Mouse (Mus musculus): ENCODE results near the gene Efcab11. TPM values are rescaled to one million over a fixed set of nuclear protein-coding genes. Genes with fewer than 3 reads are reported as not detected.
A peak's percentile ranks its signal among the peaks of the same experiment; 100 is the strongest.

The Efcab11 gene
- total RNA-seq (2014; rRNA removed) (4.7 and 4.8 TPM in 2 replicates), polyA plus RNA-seq (2015; fragmentation: Nextera tagmentation; extraction: Ambion mirVana) (4.3 and 5.5 TPM in 2 replicates)

DNA sequence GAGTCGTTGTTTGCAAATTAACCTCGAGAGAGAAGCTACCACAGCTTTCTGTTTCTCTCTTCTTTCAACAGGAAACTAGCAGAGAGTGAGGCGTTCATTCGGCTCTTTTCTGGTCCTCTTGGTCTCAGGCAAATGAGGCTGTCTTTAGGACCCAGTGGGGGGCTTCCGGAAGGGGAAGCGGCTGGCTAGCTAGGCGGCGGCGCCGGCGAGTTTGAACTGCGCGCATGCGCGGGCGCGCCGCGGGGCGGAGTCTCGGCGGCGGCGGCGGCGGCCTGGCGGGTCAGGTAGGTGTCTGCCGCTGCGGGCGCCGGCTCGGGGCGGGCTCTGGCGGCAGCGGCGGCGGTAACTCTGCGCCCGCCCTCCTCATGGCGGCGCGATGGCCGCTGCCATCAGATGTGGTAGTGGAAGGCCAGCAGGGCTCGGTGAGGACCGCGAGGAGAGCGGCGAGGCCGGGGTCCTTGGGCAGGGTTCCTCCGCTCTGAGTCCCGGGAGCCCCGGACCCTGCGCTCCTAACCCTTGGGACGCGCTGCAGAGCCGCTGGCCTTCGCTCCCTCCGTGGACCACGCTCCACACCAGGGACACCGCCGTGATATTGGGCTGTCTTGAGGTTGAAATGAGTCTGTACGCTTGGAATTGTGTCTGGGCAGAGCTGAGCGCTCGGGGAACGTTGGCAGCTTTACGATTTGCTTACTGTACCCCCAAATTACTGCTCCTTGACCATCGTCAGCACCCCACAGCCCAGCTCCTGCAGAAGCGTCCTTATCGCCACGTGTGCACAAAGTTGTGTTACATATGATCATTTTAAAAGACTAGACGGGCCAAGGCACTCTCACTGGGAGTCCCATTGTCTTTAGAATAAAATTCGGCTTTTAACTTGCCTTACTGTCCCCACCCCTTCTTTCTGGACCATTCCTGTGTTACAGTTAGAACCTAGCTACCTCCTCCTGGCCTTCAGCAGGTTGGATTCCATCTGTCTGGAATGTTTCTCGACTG lies at the start of gene Efcab11, which contains the start of gene Tdp1:
Gene Efcab11 (minus strand): TSS at position 171 of the 993 bp plus-strand sequence.
Gene Tdp1 (plus strand): TSS at position 249 of the 993 bp plus-strand sequence.
- ATAC-seq (peak; percentile 84), DNase-seq (ENCODE audit: low spot score) (peak; percentile 99)
- Histone ChIP-seq H3K4me2 (ENCODE audit: low read depth, low read length) (peak within 1 kb of the TSS; percentile 93), H3K27ac (peak within 1 kb of the TSS; percentile 78), H3K4me1 (ENCODE audit: insufficient read depth, low read length) (peaks cover 7% of the 10 kb centered on the region; the same call in 1 of the 2 replicates), H3K9ac (replicated peaks; ENCODE audit: low read length) (peak within 1 kb of the TSS; percentile 81), H3K36me3 (ENCODE audit: insufficient read depth, low read length) (no peaks in the 10 kb centered on the region), H3K9me3 (ENCODE audit: low read length) (no peaks in the 10 kb centered on the region), H3K27me3 (ENCODE audit: insufficient read depth, low read length) (no peaks in the 10 kb centered on the region), H3K4me3 (ENCODE audit: low read length) (peak within 1 kb of the TSS; percentile 81)
- TF ChIP-seq CTCF (IDR thresholded peaks at IDR 0.05; ENCODE audit: low read depth): no peak; the same call in 1 of the 2 replicates
- WGBS: under 1% methylated on average over 73 of the region's 73 CpGs

GRCm38 (mm10) chr12:99933630-99934029 lies 49.4 kb upstream of the Efcab11 start:
- ATAC-seq (no peak), DNase-seq (ENCODE audit: low spot score) (no peak)
- H3K9ac ChIP-seq (replicated peaks; ENCODE audit: low read length): no peak overlapping the region
- no peak overlapping the region for H3K27ac ChIP-seq
- TF ChIP-seq CTCF (IDR thresholded peaks at IDR 0.05; ENCODE audit: low read depth): no peak
- H3K4me1 ChIP-seq (ENCODE audit: insufficient read depth, low read length): no peaks in the 10 kb centered on the region
- WGBS: 92% methylated on average over 3 of the region's 3 CpGs
- H3K4me2 ChIP-seq (ENCODE audit: low read depth, low read length): no peak overlapping the region
- no peaks in the 10 kb centered on the region for H3K9me3 ChIP-seq (ENCODE audit: low read length)
- H3K4me3 ChIP-seq (ENCODE audit: low read length): no peak overlapping the region
- H3K36me3 ChIP-seq (ENCODE audit: insufficient read depth, low read length): peaks cover 11% of the 10 kb centered on the region
- no peaks in the 10 kb centered on the region for H3K27me3 ChIP-seq (ENCODE audit: insufficient read depth, low read length)

- no peak for TF ChIP-seq CTCF (IDR thresholded peaks at IDR 0.05; ENCODE audit: low read depth)
- Histone ChIP-seq H3K9me3 (ENCODE audit: low read length) (no peaks in the 10 kb centered on the region), H3K4me1 (ENCODE audit: insufficient read depth, low read length) (no peaks in the 10 kb centered on the region), H3K36me3 (ENCODE audit: insufficient read depth, low read length) (peaks cover 11% of the 10 kb centered on the region), H3K27me3 (ENCODE audit: insufficient read depth, low read length) (no peaks in the 10 kb centered on the region), H3K27ac (no peak overlapping the region), H3K9ac (replicated peaks; ENCODE audit: low read length) (no peak overlapping the region), H3K4me2 (ENCODE audit: low read depth, low read length) (no peak overlapping the region), H3K4me3 (ENCODE audit: low read length) (no peak overlapping the region)
- 92% methylated on average over 4 of the region's 4 CpGs for WGBS
- no peak for DNase-seq (ENCODE audit: low spot score)
- no peak for ATAC-seq
Observed at GRCm38 (mm10) chr12:99932245-99932644, 48.0 kb upstream of the Efcab11 start.

- no peaks in the 10 kb centered on the region for H3K9me3 ChIP-seq (ENCODE audit: low read length)
- no peaks in the 10 kb centered on the region for H3K36me3 ChIP-seq (ENCODE audit: insufficient read depth, low read length)
- no peak for TF ChIP-seq CTCF (IDR thresholded peaks at IDR 0.05; ENCODE audit: low read depth)
- H3K4me1 ChIP-seq (ENCODE audit: insufficient read depth, low read length): peaks cover under 1% of the 10 kb centered on the region; the same call in 1 of the 2 replicates
- H3K4me2 ChIP-seq (ENCODE audit: low read depth, low read length): no peak overlapping the region
- no peak for DNase-seq (ENCODE audit: low spot score)
- no peak for ATAC-seq
- 80% methylated on average over 1 of the region's 1 CpGs for WGBS
- H3K27me3 ChIP-seq (ENCODE audit: insufficient read depth, low read length): no peaks in the 10 kb centered on the region
- no peak overlapping the region for H3K27ac ChIP-seq
- H3K4me3 ChIP-seq (ENCODE audit: low read length): no peak overlapping the region
- no peak overlapping the region for H3K9ac ChIP-seq (replicated peaks; ENCODE audit: low read length)
Observed at GRCm38 (mm10) chr12:99929160-99929559, 44.9 kb upstream of the Efcab11 start.

- Histone ChIP-seq H3K27me3 (ENCODE audit: insufficient read depth, low read length) (no peaks in the 10 kb centered on the region), H3K9ac (replicated peaks; ENCODE audit: low read length) (no peak overlapping the region), H3K9me3 (ENCODE audit: low read length) (no peaks in the 10 kb centered on the region), H3K4me2 (ENCODE audit: low read depth, low read length) (no peak overlapping the region), H3K36me3 (ENCODE audit: insufficient read depth, low read length) (no peaks in the 10 kb centered on the region), H3K4me3 (ENCODE audit: low read length) (no peak overlapping the region), H3K27ac (no peak overlapping the region), H3K4me1 (ENCODE audit: insufficient read depth, low read length) (peaks cover 7% of the 10 kb centered on the region)
- WGBS: 90% methylated on average over 7 of the region's 7 CpGs
- DNase-seq (ENCODE audit: low spot score): no peak
- no peak for TF ChIP-seq CTCF (IDR thresholded peaks at IDR 0.05; ENCODE audit: low read depth)
- no peak for ATAC-seq
Observed at GRCm38 (mm10) chr12:99928311-99928710, 44.1 kb upstream of the Efcab11 start.

DNA sequence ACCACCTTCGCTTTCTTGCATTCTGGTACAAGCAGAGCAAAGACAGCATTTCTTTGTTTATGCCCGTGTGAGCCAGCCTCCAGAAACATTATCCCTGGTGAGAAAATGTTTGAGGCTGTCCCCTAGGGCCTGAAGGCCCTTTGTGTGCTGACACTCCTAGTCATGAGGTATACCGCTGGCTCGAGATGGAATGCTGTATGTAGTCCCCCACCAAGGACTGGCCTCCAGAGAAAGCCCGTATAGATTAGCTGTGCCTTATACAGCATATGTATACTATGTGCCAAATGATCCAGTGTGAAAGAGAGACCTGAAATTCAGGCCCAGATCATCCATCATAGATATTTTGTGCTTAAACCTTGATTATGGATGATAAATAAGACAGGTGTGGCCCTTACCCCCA lies 39.5 kb upstream of the Efcab11 start:
- DNase-seq (ENCODE audit: low spot score) (no peak), ATAC-seq (peak; percentile 33; the same call in 1 of the 2 replicates)
- no peak overlapping the region for H3K4me2 ChIP-seq (ENCODE audit: low read depth, low read length)
- H3K27me3 ChIP-seq (ENCODE audit: insufficient read depth, low read length): no peaks in the 10 kb centered on the region
- H3K4me1 ChIP-seq (ENCODE audit: insufficient read depth, low read length): peaks cover 7% of the 10 kb centered on the region
- no peak overlapping the region for H3K9ac ChIP-seq (replicated peaks; ENCODE audit: low read length)
- H3K36me3 ChIP-seq (ENCODE audit: insufficient read depth, low read length): peaks cover 3% of the 10 kb centered on the region; the same call in 1 of the 2 replicates
- no peaks in the 10 kb centered on the region for H3K9me3 ChIP-seq (ENCODE audit: low read length)
- no peak overlapping the region for H3K4me3 ChIP-seq (ENCODE audit: low read length)
- 35% methylated on average over 5 of the region's 5 CpGs for WGBS
- peak overlapping the region; percentile 62; the same call in 1 of the 2 replicates for H3K27ac ChIP-seq
- no peak for TF ChIP-seq CTCF (IDR thresholded peaks at IDR 0.05; ENCODE audit: low read depth)
